Mouse (Mus musculus) liver, embryonic 15.5 days (tissue): Measurements from ENCODE around the gene Ppp1r7. TPM values are rescaled to one million over a fixed set of nuclear protein-coding genes. Genes with fewer than 3 reads are reported as not detected.

ENCODE experiments used
- microRNA-seq: library from miRNA; unstranded; fragments of <30 nt; microRNA quantifications from one replicate; pipeline ENCODE4, GENCODE M21; 2016
- polyA plus RNA-seq: library from polyadenylated mRNA; unstranded; fragments of >200 nt; fragmentation: Nextera tagmentation; extraction: Ambion mirVana; gene quantifications from 2 replicates; pipeline ENCODE4 v1.2.1, GENCODE M21; 2015

Ppp1r7 gene
- polyA plus RNA-seq, 1 experiment from 2014 or later: 31.4 TPM

Small RNA genes within 50 kb of the gene (microRNA-seq; reads per million reads assigned to microRNA genes)
- gene Mir6345 (not detected), gene Mir6902 (not detected)

Other genes with a start within 250 kb of the Ppp1r7 start
- gene Kif1a, start 240.9 kb upstream of the Ppp1r7 start, polyA plus RNA-seq: 0.24 TPM in 2 replicates
- 12.3 and 14.8 TPM in 2 replicates for gene Agxt, start 207.6 kb upstream of the Ppp1r7 start, polyA plus RNA-seq
- 0.13 and 0.38 TPM in 2 replicates for gene 2310007B03Rik, start 181.9 kb upstream of the Ppp1r7 start, polyA plus RNA-seq
- 0.03 TPM in 1 of 2 replicates, not detected in the other for gene Crocc2, start 174.1 kb upstream of the Ppp1r7 start, polyA plus RNA-seq
- gene Sned1, start 107.0 kb upstream of the Ppp1r7 start, polyA plus RNA-seq: 0.21 and 0.30 TPM in 2 replicates
- 9.9 and 10.2 TPM in 2 replicates for gene Mterf4, start 36.9 kb upstream of the Ppp1r7 start, polyA plus RNA-seq
- 5.4 and 6.0 TPM in 2 replicates for gene Pask, start 628 bp downstream of the Ppp1r7 start, polyA plus RNA-seq
- gene Ano7, start 31.1 kb downstream of the Ppp1r7 start, polyA plus RNA-seq: 0.08 TPM in 1 of 2 replicates, not detected in the other
- gene Hdlbp, start 136.0 kb downstream of the Ppp1r7 start, polyA plus RNA-seq: 69.2 and 73.6 TPM in 2 replicates
- 1.2 and 1.6 TPM in 2 replicates for gene Farp2, start 169.2 kb downstream of the Ppp1r7 start, polyA plus RNA-seq